Mouse (Mus musculus) liver, embryonic 12.5 days (tissue): Measurements from ENCODE around the gene Cdk9. TPM values are rescaled to one million over a fixed set of nuclear protein-coding genes. Genes with fewer than 3 reads are reported as not detected.

Experiments used
- ATAC-seq: fragments of 200-750 bp; cut with Nextera tagmentation; 2 replicates; pipeline ENCODE4 v1.8.0; 2017; ENCODE audit warnings: moderate number of reproducible peaks, mild to moderate bottlenecking, moderate library complexity
- H3K27ac ChIP-seq: fragments of 300-500 bp; sonication (generic); 2 replicates; pipeline ENCODE4 v1.5.1; 2016; ENCODE audit warnings: mild to moderate bottlenecking
- H3K27me3 ChIP-seq: fragments of 300-500 bp; sonication (generic); replicated peaks from 2 replicates; pipeline ENCODE4 v1.6.1; 2016; ENCODE audit warnings: mild to moderate bottlenecking, moderate library complexity
- H3K36me3 ChIP-seq: fragments of 300-500 bp; sonication (generic); 2 replicates; pipeline ENCODE4 v1.6.1; 2016; ENCODE audit warnings: mild to moderate bottlenecking, moderate library complexity
- H3K4me1 ChIP-seq: fragments of 300-500 bp; sonication (generic); 2 replicates; pipeline ENCODE4 v1.6.1; 2016
- H3K4me2 ChIP-seq: fragments of 300-500 bp; sonication (generic); 2 replicates; pipeline ENCODE4 v1.6.1; 2016; ENCODE audit warnings: mild to moderate bottlenecking, moderate library complexity
- H3K4me3 ChIP-seq: fragments of 300-500 bp; sonication (generic); 2 replicates; pipeline ENCODE4 v1.5.1; 2016; ENCODE audit warnings: mild to moderate bottlenecking, moderate library complexity
- H3K9ac ChIP-seq: fragments of 300-500 bp; sonication (generic); 2 replicates; pipeline ENCODE4 v1.6.1; 2016; ENCODE audit warnings: mild to moderate bottlenecking, moderate library complexity
- H3K9me3 ChIP-seq: fragments of 300-500 bp; sonication (generic); replicated peaks from 2 replicates; pipeline ENCODE4 v1.6.1; 2016; ENCODE audit warnings: mild to moderate bottlenecking, moderate library complexity
- WGBS: fragments of 180-500 bp; shearing (Covaris S2); methylation state at CpG from one replicate; pipeline ENCODE4 v1.1.7; 2016; ENCODE audit not compliant: insufficient replicate concordance; 5-methylcytosine and 5-hydroxymethylcytosine counted together
- polyA plus RNA-seq: library from polyadenylated mRNA; unstranded; fragments of >200 nt; fragmentation: Nextera tagmentation; extraction: Ambion mirVana; gene quantifications from 2 replicates; pipeline ENCODE4 v1.2.1, GENCODE M21; 2016

Cdk9 gene
- polyA plus RNA-seq: 85.3 and 86.1 TPM in 2 replicates

DNA sequence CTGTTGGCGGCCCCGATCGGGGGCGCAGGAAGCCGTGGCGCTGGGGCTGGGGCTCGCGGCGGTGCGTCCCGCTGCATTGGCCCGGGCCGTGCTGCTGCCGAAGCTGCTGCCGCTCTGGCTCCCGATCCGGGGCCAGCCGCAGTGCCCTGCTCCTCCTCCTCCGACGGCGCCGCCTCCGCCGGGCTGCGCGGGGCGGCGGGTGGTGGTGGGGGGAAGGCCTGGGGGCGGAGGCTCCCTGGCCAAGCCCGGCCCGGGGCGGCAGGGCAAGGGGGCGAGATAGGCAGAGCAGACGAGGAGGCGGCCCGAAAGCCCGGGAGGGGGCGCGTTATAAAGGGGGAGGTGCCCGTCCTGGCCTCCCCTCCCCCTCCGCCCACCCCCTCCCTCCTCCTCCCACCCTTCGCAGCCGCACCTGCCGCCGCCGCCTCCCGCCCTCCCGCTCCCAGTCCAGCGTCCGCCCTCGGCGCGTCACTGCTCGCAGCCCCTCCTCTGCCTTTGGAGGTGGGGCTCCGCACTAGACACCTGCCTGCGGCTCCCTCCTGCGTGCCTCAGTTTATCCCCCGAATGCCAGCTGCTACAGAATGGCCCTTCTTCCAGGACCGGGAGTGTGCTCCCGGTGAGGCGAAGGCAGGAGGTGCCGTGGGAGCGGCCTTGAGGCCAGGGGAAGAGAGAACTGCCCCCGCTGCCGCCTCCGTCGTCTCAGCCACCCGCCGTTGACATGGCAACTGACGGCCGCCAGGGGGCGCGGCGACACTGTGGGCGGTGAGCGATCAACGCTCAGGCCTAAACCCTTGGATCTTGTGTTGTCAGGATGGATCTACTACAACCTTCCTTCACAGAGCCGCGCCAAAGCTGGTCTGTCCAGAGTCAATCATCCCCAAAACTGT lies at the start of gene Cdk9:
Gene Cdk9, minus strand, starts transcription at position 143 of the 884 bp plus-strand sequence.
- Histone ChIP-seq H3K4me2 (peak within 1 kb of the TSS; percentile 83), H3K27ac (peak within 1 kb of the TSS; percentile 93), H3K27me3 (no peaks in the 10 kb centered on the region), H3K9ac (peak within 1 kb of the TSS; percentile 90), H3K36me3 (peaks cover 36% of the 10 kb centered on the region), H3K4me1 (peaks cover 45% of the 10 kb centered on the region), H3K9me3 (no peaks in the 10 kb centered on the region), H3K4me3 (peak within 1 kb of the TSS; percentile 93)
- 1% methylated on average over 36 of the region's 79 CpGs for WGBS
- ATAC-seq: peak; percentile 82

DNA sequence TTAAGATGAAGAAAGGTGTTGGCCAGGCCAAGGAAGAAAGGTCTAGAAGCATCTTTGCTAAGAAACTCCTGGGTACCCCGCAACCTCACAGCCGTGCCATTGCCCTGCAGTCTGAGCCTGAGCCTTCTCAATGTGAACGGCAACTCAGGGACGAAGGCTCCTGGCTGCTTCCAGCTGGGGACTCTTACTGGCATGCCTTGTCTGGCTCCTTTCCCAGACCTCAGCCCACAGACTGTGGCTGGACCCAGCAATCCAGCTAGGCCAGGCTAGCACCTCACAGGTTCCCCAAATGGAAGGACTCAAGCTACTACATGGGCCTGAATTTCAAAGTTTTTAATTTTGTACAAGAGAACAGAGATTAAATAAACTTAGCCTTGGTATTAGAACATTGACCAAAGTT lies 49.0 kb upstream of the Cdk9 start:
- H3K27ac ChIP-seq: no peak overlapping the region
- H3K4me1 ChIP-seq: peaks cover 20% of the 10 kb centered on the region
- no peak overlapping the region for H3K4me3 ChIP-seq
- H3K27me3 ChIP-seq: no peaks in the 10 kb centered on the region
- WGBS: 92% methylated on average over 4 of the region's 4 CpGs
- no peaks in the 10 kb centered on the region for H3K9me3 ChIP-seq
- no peak for ATAC-seq
- no peak overlapping the region for H3K4me2 ChIP-seq
- no peak overlapping the region for H3K9ac ChIP-seq
- peaks cover 42% of the 10 kb centered on the region for H3K36me3 ChIP-seq

DNA sequence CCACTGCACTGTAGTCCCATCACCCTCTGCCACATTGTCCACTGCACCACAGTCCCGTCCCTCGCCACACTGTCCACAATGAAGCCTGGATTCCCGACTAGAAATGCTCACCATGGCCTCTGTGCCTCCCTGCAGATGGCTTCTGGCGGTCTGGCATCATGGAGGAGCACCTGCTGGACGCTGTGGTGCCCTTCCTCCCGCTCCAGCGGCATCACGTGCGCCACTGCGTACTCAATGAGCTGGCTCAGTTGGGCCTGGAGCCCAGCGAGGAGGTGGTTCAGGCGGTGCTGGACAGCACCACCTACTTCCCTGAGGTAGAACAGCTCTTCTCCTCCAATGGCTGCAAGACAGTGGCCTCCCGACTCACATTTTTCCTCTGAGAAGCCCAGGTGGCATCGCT lies 48.5 kb upstream of the Cdk9 start:
- Histone ChIP-seq H3K27ac (no peak overlapping the region), H3K4me1 (peaks cover 19% of the 10 kb centered on the region), H3K27me3 (no peaks in the 10 kb centered on the region), H3K36me3 (peaks cover 42% of the 10 kb centered on the region), H3K9me3 (no peaks in the 10 kb centered on the region), H3K4me2 (no peak overlapping the region), H3K9ac (no peak overlapping the region), H3K4me3 (no peak overlapping the region)
- no peak for ATAC-seq
- 84% methylated on average over 14 of the region's 14 CpGs for WGBS

DNA sequence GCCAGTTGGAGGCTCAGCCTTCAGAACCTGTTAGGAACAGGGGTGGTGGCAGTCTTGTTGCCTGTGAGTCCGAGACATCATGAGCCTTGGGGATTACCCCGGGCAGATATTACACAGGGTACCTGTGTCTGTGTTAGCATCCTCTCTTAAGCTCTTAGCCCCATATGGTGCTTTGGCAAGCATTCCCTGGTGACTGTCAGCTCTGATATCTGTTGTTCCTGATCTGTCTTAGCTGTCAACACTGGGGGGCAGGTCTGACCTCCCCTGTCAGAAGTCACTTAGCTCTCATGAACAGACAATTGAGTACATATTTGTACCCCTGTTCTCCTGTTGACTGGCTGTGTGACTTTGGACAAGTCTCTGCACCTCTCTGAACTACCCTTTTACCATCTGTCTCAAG lies 46.1 kb upstream of the Cdk9 start:
- H3K9ac ChIP-seq: no peak overlapping the region
- WGBS: 65% methylated on average over 2 of the region's 2 CpGs
- no peaks in the 10 kb centered on the region for H3K9me3 ChIP-seq
- H3K27me3 ChIP-seq: no peaks in the 10 kb centered on the region
- no peak overlapping the region for H3K27ac ChIP-seq
- no peak for ATAC-seq
- peaks cover 49% of the 10 kb centered on the region for H3K36me3 ChIP-seq
- peaks cover 19% of the 10 kb centered on the region for H3K4me1 ChIP-seq
- no peak overlapping the region for H3K4me2 ChIP-seq
- no peak overlapping the region for H3K4me3 ChIP-seq

DNA sequence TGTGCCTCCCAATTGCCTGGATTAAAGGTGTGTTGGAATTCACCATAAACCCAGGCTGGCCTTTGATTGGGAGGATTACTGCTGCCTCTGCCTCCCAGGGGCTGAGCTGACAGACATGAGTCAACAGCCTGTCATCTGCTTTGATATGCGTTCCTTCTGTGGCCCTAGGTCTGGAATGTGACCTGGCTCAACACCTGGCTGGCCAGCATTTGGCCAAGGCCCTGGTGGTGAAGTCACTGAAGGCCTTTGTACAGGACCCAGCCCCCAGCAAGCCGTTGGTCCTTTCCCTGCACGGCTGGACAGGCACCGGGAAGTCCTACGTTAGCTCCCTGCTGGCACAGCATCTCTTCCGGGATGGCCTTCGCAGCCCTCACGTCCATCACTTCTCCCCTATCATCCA lies 45.6 kb upstream of the Cdk9 start:
- no peak for ATAC-seq
- H3K4me3 ChIP-seq: no peak overlapping the region
- peaks cover 49% of the 10 kb centered on the region for H3K36me3 ChIP-seq
- H3K4me2 ChIP-seq: no peak overlapping the region
- 77% methylated on average over 8 of the region's 8 CpGs for WGBS
- peaks cover 19% of the 10 kb centered on the region for H3K4me1 ChIP-seq
- H3K27me3 ChIP-seq: no peaks in the 10 kb centered on the region
- peak overlapping the region; percentile 12; the same call in 1 of the 2 replicates for H3K9ac ChIP-seq
- H3K9me3 ChIP-seq: no peaks in the 10 kb centered on the region
- H3K27ac ChIP-seq: no peak overlapping the region

DNA sequence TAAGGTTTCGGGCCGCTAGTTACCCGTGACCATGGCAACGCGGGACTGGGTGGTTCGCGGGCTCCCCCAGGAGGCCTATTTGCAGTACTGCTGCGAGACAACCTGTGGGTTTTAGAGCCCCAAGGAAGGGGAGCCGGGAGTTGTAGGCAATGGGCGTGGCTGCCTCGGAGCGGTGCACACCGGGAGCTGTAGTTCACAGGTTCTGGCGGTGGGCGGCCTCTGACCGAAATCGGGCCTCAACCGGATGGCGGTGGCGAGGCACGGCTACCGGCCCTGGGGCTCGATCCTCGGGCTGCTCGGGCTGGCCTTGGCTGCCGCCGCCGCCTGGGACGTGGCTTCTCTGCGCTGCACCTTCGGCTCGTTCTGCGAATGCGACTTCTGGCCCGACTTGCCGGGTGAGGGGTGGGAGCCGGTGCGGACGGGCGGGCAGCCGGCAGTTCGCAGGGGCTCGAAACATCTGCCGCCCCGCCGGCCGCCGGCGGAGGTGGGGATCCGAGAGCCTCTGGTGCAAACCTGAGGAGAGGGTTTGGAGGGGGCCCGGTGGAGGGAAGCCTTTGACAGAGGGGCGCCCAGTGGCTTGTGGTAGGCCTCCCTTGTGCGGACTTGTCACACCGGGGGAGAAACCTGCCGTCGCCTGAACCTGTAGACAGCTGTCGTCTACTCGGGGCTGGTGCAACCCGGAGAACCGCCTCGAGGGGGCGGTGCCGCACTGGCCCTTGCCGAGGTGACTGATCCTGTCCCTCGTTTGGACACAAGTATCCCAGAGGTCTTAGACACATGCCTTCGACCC lies 44.4 kb upstream of the Cdk9 start, which contains the start of gene Tor2a:
Gene Tor2a, plus strand, starts transcription at position 179 of the 790 bp plus-strand sequence.
- H3K27ac ChIP-seq: peak within 1 kb of the TSS; percentile 85
- peak; percentile 91 for ATAC-seq
- H3K4me2 ChIP-seq: peak within 1 kb of the TSS; percentile 99
- H3K36me3 ChIP-seq: peaks cover 49% of the 10 kb centered on the region
- peak within 1 kb of the TSS; percentile 79 for H3K4me3 ChIP-seq
- under 1% methylated on average over 66 of the region's 66 CpGs for WGBS
- no peaks in the 10 kb centered on the region for H3K9me3 ChIP-seq
- H3K4me1 ChIP-seq: peaks cover 19% of the 10 kb centered on the region
- H3K27me3 ChIP-seq: no peaks in the 10 kb centered on the region
- H3K9ac ChIP-seq: peak within 1 kb of the TSS; percentile 91

DNA sequence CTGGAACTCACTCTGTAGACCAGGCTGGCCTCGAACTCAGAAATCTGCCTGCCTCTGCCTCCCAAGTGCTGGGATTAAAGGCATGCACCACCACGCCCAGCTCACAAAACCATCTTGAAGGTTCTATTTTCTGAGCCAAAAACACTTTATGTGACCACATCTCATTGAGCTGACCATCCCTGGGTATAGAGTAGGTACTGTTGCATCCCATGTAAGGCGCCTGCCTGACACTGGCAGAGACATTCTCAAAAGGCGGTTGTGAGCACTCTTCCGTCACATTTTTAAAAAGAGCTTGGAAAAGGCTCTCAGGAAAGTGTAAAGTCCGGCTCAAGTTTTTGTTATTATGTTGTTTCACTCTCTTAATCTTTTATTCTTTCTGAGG lies 43.8 kb upstream of the Cdk9 start:
- ATAC-seq: no peak; the same call in 1 of the 2 replicates
- H3K4me1 ChIP-seq: peaks cover 19% of the 10 kb centered on the region
- WGBS: 37% methylated on average over 6 of the region's 6 CpGs
- H3K9me3 ChIP-seq: no peaks in the 10 kb centered on the region
- no peak overlapping the region for H3K27ac ChIP-seq
- no peak overlapping the region for H3K9ac ChIP-seq
- H3K4me2 ChIP-seq: peak overlapping the region; percentile 99
- no peak overlapping the region; the same call in 1 of the 2 replicates for H3K4me3 ChIP-seq
- H3K36me3 ChIP-seq: peaks cover 44% of the 10 kb centered on the region
- H3K27me3 ChIP-seq: no peaks in the 10 kb centered on the region

DNA sequence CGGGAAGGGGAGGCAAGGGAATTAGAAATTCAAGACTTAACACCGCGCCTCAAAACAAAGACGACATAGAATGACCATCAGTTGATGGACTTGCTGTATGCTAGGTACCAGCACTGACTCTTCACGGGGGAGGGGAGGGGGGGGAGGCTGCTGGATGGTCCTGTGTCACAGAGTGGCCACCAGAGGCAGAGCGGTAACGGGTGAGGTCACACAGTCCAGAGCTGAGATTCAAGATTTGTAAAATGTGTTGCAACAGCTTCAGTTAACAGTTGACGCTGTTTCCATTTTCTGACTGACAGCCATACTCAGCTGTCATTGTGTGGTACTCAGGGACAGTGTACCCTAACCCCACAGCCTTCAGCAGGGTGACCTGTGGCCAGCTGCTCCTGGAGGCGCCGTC lies 39.3 kb upstream of the Cdk9 start:
- H3K9me3 ChIP-seq: no peaks in the 10 kb centered on the region
- H3K27ac ChIP-seq: no peak overlapping the region
- H3K9ac ChIP-seq: no peak overlapping the region
- 65% methylated on average over 10 of the region's 10 CpGs for WGBS
- H3K36me3 ChIP-seq: peaks cover 31% of the 10 kb centered on the region
- no peak overlapping the region for H3K4me3 ChIP-seq
- ATAC-seq: no peak
- H3K4me1 ChIP-seq: peaks cover 4% of the 10 kb centered on the region; the same call in 1 of the 2 replicates
- no peaks in the 10 kb centered on the region for H3K27me3 ChIP-seq
- no peak overlapping the region for H3K4me2 ChIP-seq

DNA sequence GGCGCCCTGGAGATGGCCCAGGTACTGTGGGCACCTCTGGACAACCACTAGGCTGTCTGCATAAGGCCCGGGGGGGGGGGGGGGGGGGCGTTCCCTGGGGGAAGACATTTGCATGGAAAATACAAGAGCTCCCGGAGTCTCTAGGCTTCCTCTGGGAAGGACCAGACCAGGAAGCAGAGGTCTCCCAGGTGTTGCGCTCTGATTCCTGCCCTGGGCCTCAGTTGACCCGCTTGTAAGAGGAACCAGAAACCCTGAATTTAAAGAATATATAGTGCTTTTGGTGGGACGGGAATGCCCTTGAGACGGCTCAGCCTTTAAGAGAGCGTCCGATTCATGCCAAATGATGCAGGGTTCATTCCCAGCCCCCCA lies 38.8 kb upstream of the Cdk9 start:
- H3K4me1 ChIP-seq: peaks cover 1% of the 10 kb centered on the region; the same call in 1 of the 2 replicates
- 69% methylated on average over 9 of the region's 10 CpGs for WGBS
- H3K9ac ChIP-seq: no peak overlapping the region
- H3K27ac ChIP-seq: no peak overlapping the region
- ATAC-seq: no peak
- peaks cover 34% of the 10 kb centered on the region for H3K36me3 ChIP-seq
- H3K27me3 ChIP-seq: no peaks in the 10 kb centered on the region
- peak overlapping the region; percentile 29 for H3K4me2 ChIP-seq
- H3K4me3 ChIP-seq: peak overlapping the region; percentile 2; the same call in 1 of the 2 replicates
- H3K9me3 ChIP-seq: no peaks in the 10 kb centered on the region

DNA sequence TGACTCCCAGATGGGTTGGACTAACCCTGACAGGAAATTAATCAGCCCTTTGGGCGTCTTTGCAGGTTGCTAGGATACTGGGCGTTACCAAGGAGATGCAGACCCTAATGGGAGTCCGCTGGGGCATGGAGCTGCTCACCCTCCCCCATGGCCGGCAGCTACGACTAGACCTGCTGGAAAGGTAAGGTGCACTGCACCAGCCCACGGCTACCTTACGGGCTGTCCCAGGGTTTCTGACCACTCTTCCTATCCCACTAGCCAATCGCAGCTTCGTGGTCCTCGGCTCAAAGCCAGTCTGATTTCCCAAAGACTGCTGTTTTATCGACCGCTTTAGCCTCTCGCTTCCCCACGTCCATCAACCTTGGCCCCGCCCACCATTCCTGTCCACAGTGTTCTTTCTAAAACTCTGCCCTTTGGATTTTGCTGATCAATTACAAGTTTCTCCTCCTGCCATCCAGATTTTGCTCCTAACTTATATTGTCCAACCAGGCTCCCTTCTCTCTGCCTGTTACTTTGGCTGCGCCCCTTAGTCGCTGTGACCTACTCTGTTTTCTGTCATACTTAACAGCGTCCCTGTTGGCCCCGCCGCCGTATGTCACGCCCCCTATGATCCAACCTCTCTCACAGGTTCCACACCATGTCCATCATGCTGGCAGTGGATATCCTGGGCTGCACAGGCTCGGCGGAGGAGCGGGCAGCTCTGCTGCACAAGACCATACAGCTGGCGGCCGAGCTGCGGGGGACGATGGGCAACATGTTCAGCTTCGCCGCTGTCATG lies 38.2 kb upstream of the Cdk9 start:
- Histone ChIP-seq H3K9me3 (no peaks in the 10 kb centered on the region), H3K4me3 (peak overlapping the region; percentile 2; the same call in 1 of the 2 replicates), H3K4me2 (peak overlapping the region; percentile 29), H3K27ac (no peak overlapping the region), H3K27me3 (no peaks in the 10 kb centered on the region), H3K4me1 (no peaks in the 10 kb centered on the region), H3K36me3 (peaks cover 38% of the 10 kb centered on the region), H3K9ac (no peak overlapping the region)
- WGBS: 61% methylated on average over 31 of the region's 31 CpGs
- ATAC-seq: peak; percentile 56

DNA sequence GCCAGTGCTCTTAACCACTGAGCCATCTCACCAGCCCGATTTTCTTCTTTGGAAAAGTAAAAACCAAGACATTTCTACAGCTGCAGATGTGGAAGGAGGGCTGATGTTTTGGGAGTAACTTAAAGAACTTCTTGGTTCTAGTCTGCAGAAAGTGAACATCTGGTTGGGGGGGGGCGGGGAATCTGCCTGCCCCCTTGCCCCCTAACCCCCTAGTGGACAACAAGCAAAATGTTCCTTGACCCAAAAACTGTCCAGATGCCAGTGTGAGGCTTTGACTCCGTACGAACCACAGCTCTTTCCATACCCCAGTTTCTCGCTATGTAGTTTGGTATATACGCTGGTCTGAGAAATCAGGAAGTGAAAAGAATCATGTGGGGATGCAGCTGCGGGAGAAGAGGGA lies 37.3 kb upstream of the Cdk9 start:
- no peak overlapping the region for H3K27ac ChIP-seq
- no peaks in the 10 kb centered on the region for H3K4me1 ChIP-seq
- H3K4me2 ChIP-seq: no peak overlapping the region
- H3K4me3 ChIP-seq: no peak overlapping the region
- H3K9me3 ChIP-seq: no peaks in the 10 kb centered on the region
- H3K27me3 ChIP-seq: 0 out of 2 replicates have a peak, but pooled peaks cover 3% of the 10 kb centered on the region
- 63% methylated on average over 7 of the region's 7 CpGs for WGBS
- no peak for ATAC-seq
- peaks cover 46% of the 10 kb centered on the region for H3K36me3 ChIP-seq
- no peak overlapping the region for H3K9ac ChIP-seq
